Mouse (Mus musculus) embryonic facial prominence, embryonic 14.5 days (tissue): ENCODE data around the gene Sh2b2. TPM values are rescaled to one million over a fixed set of nuclear protein-coding genes. Genes with fewer than 3 reads are reported as not detected.
"Not testable (repeated sequence)": the region's sequence is repeated elsewhere in the genome, so short reads cannot be mapped to it uniquely, and the experiment has no call there.

Experiments used
- ATAC-seq: fragments of 200-750 bp; cut with Nextera tagmentation; 2 replicates; pipeline ENCODE4 v1.8.0; 2017; ENCODE audit warnings: low read depth, moderate number of reproducible peaks, moderate TSS enrichment
- DNase-seq: peaks from one replicate; pipeline ENCODE4 v3.0.0-alpha.2; 2015; ENCODE audit warnings: low spot score
- H3K27ac ChIP-seq: fragments of 300-500 bp; sonication (generic); replicated peaks from 2 replicates; pipeline ENCODE4 v1.5.1; 2014; ENCODE audit warnings: low read depth, mild to moderate bottlenecking, low read length, moderate library complexity
- H3K27me3 ChIP-seq: fragments of 300-500 bp; sonication (generic); replicated peaks from 2 replicates; pipeline ENCODE4 v1.6.1; 2014; ENCODE audit warnings: low read length; ENCODE audit not compliant: control insufficient read depth, insufficient read depth
- H3K36me3 ChIP-seq: fragments of 300-500 bp; sonication (generic); 2 replicates; pipeline ENCODE4 v1.6.1; 2014; ENCODE audit warnings: low read length, mixed read lengths; ENCODE audit not compliant: control insufficient read depth, insufficient read depth
- H3K4me1 ChIP-seq: fragments of 300-500 bp; sonication (generic); 2 replicates; pipeline ENCODE4 v1.6.1; 2014; ENCODE audit warnings: antibody characterized with exemption, low read length; ENCODE audit not compliant: control insufficient read depth, insufficient read depth
- H3K4me2 ChIP-seq: fragments of 300-500 bp; sonication (generic); 2 replicates; pipeline ENCODE4 v1.6.1; 2014; ENCODE audit warnings: low read depth, mild to moderate bottlenecking, low read length, moderate library complexity, mixed read lengths
- H3K4me3 ChIP-seq: fragments of 300-500 bp; sonication (generic); 2 replicates; pipeline ENCODE4 v1.5.1; 2014; ENCODE audit warnings: low read depth, mild to moderate bottlenecking, low read length
- H3K9ac ChIP-seq: fragments of 300-500 bp; sonication (generic); 2 replicates; pipeline ENCODE4 v1.6.1; 2014; ENCODE audit warnings: low read depth, mild to moderate bottlenecking, low read length, moderate library complexity, mixed read lengths
- H3K9me3 ChIP-seq: fragments of 300-500 bp; sonication (generic); 2 replicates; pipeline ENCODE4 v1.6.1; 2016; ENCODE audit warnings: low read length; ENCODE audit not compliant: control insufficient read depth
- WGBS: fragments of 180-500 bp; shearing (Covaris S2); extraction: QIAGEN DNeasy Blood & Tissue Kit; methylation state at CpG from one replicate; pipeline ENCODE4 v1.1.7; 2014; 5-methylcytosine and 5-hydroxymethylcytosine counted together
- polyA plus RNA-seq: library from polyadenylated mRNA; unstranded; fragments of >200 nt; fragmentation: Nextera tagmentation; extraction: Ambion mirVana; gene quantifications from 2 replicates; pipeline ENCODE4 v1.2.1, GENCODE M21; 2014

Gene Sh2b2
- polyA plus RNA-seq, 1 experiment from 2014 or later, result 10.3 TPM

- no peaks in the 10 kb centered on the region for H3K27me3 ChIP-seq
- no peak overlapping the region for H3K27ac ChIP-seq
- H3K9ac ChIP-seq, result no peak overlapping the region
- 90% methylated on average over 11 of the region's 11 CpGs for WGBS
- H3K4me2 ChIP-seq, result no peak overlapping the region
- no peaks in the 10 kb centered on the region for H3K36me3 ChIP-seq
- 0 out of 2 replicates have a peak, but pooled peaks cover 3% of the 10 kb centered on the region for H3K9me3 ChIP-seq
- no peak overlapping the region for H3K4me3 ChIP-seq
- DNase-seq (no peak), ATAC-seq (no peak)
- no peaks in the 10 kb centered on the region for H3K4me1 ChIP-seq
These were observed 33.6 kb downstream of the Sh2b2 start for GRCm38 (mm10) chr5:136212716-136213115.

- not testable (repeated sequence) for H3K4me1 ChIP-seq, H3K27me3 ChIP-seq, H3K9me3 ChIP-seq, H3K4me2 ChIP-seq, ATAC-seq, H3K9ac ChIP-seq, DNase-seq, H3K36me3 ChIP-seq, H3K4me3 ChIP-seq, H3K27ac ChIP-seq
- 90% methylated on average over 14 of the region's 14 CpGs for WGBS
These were observed 34.8 kb downstream of the Sh2b2 start for GRCm38 (mm10) chr5:136211341-136212102.

- no peak overlapping the region for H3K4me2 ChIP-seq
- 0 out of 2 replicates have a peak, but pooled peaks cover 3% of the 10 kb centered on the region for H3K9me3 ChIP-seq
- H3K4me1 ChIP-seq, result no peaks in the 10 kb centered on the region
- H3K9ac ChIP-seq, result no peak overlapping the region
- no peaks in the 10 kb centered on the region for H3K27me3 ChIP-seq
- no peak overlapping the region for H3K27ac ChIP-seq
- ATAC-seq (no peak), DNase-seq (no peak)
- H3K36me3 ChIP-seq, result no peaks in the 10 kb centered on the region
- WGBS, result 68% methylated on average over 5 of the region's 5 CpGs
- H3K4me3 ChIP-seq, result no peak overlapping the region
These were observed 35.8 kb downstream of the Sh2b2 start for GRCm38 (mm10) chr5:136210549-136210948.

- WGBS, result 26% methylated on average over 7 of the region's 7 CpGs
- peak; percentile 79 for DNase-seq
- ATAC-seq, result peak; percentile 61; the same call in 1 of the 2 replicates
- H3K9me3 ChIP-seq, result no peaks in the 10 kb centered on the region
- H3K36me3 ChIP-seq, result peaks cover 5% of the 10 kb centered on the region
- H3K27ac ChIP-seq, result no peak overlapping the region
- peaks cover 5% of the 10 kb centered on the region; the same call in 1 of the 2 replicates for H3K4me1 ChIP-seq
- no peak overlapping the region for H3K9ac ChIP-seq
- no peaks in the 10 kb centered on the region for H3K27me3 ChIP-seq
- H3K4me2 ChIP-seq, result no peak overlapping the region
- H3K4me3 ChIP-seq, result no peak overlapping the region
These were observed 44.5 kb downstream of the Sh2b2 start for GRCm38 (mm10) chr5:136201832-136202231.

GRCm38 (mm10) chr5:136199526-136199925 is 46.8 kb downstream of the Sh2b2 start:
- DNase-seq, result no peak
- WGBS, result 27% methylated on average over 11 of the region's 11 CpGs
- no peak for ATAC-seq

GRCm38 (mm10) chr5:136198474-136199391 is 47.6 kb downstream of the Sh2b2 start, which contains the start of gene Prkrip1:
Gene Prkrip1 (minus strand): TSS chr5:136198963.
- Histone ChIP-seq H3K36me3 (peaks cover 35% of the 10 kb centered on the region), H3K9ac (peak within 1 kb of the TSS; percentile 95), H3K4me3 (peak within 1 kb of the TSS; percentile 91), H3K9me3 (no peaks in the 10 kb centered on the region), H3K4me1 (peaks cover 5% of the 10 kb centered on the region; the same call in 1 of the 2 replicates), H3K27ac (peak within 1 kb of the TSS; percentile 74), H3K27me3 (no peaks in the 10 kb centered on the region), H3K4me2 (peak within 1 kb of the TSS; percentile 95)
- under 1% methylated on average over 58 of the region's 62 CpGs for WGBS
- ATAC-seq, result peak; percentile 89
- DNase-seq, result peak; percentile 96

More at GRCm38 (mm10) chr5:136199526-136199925, 46.8 kb downstream of the Sh2b2 start:
- Histone ChIP-seq H3K9me3 (no peaks in the 10 kb centered on the region), H3K4me1 (peaks cover 5% of the 10 kb centered on the region; the same call in 1 of the 2 replicates), H3K27me3 (no peaks in the 10 kb centered on the region), H3K4me2 (peak overlapping the region; percentile 56), H3K4me3 (peak overlapping the region; percentile 91), H3K36me3 (peaks cover 27% of the 10 kb centered on the region), H3K9ac (peak overlapping the region; percentile 95), H3K27ac (0 out of 2 replicates have a peak overlapping the region, but pooled peaks have one; percentile 74)

- WGBS, result 84% methylated on average over 7 of the region's 7 CpGs
- Histone ChIP-seq H3K27me3 (no peaks in the 10 kb centered on the region), H3K4me1 (no peaks in the 10 kb centered on the region), H3K36me3 (peaks cover 93% of the 10 kb centered on the region), H3K9me3 (no peaks in the 10 kb centered on the region), H3K9ac (no peak overlapping the region), H3K4me2 (no peak overlapping the region), H3K27ac (no peak overlapping the region), H3K4me3 (no peak overlapping the region)
- ATAC-seq (no peak), DNase-seq (no peak)
These were observed 54.5 kb downstream of the Sh2b2 start for GRCm38 (mm10) chr5:136191870-136192269.

- WGBS, result 40% methylated on average over 4 of the region's 4 CpGs
- no peak overlapping the region for H3K4me3 ChIP-seq
- H3K36me3 ChIP-seq, result peaks cover 77% of the 10 kb centered on the region
- H3K27me3 ChIP-seq, result no peaks in the 10 kb centered on the region
- no peak overlapping the region for H3K27ac ChIP-seq
- no peak overlapping the region for H3K4me2 ChIP-seq
- DNase-seq, result peak; percentile 79
- H3K9ac ChIP-seq, result no peak overlapping the region
- H3K9me3 ChIP-seq, result no peaks in the 10 kb centered on the region
- peak; percentile 85 for ATAC-seq
- no peaks in the 10 kb centered on the region for H3K4me1 ChIP-seq
These were observed 59.6 kb downstream of the Sh2b2 start for GRCm38 (mm10) chr5:136186723-136187122.
